Mouse (Mus musculus) small intestine, adult 2 months (tissue): ENCODE measurements around the gene Yif1a.

Experiments
- CTCF ChIP-seq: fragments of 200-500 bp; IDR thresholded peaks from 2 replicates; pipeline ENCODE4 v1.5.1; 2012; ENCODE audit warnings: low read depth, mild to moderate bottlenecking, control low read depth, inconsistent platforms, low read length, moderate library complexity, mixed read lengths; ENCODE audit not compliant: insufficient replicate concordance, insufficient read length; ENCODE audit errors: extremely low read depth
- POLR2A ChIP-seq: fragments of 200-500 bp; IDR thresholded peaks from 2 replicates; pipeline ENCODE4 v1.6.1; 2012; ENCODE audit warnings: low read depth, mild to moderate bottlenecking, control low read depth, inconsistent platforms, low read length, moderate library complexity

DNA sequence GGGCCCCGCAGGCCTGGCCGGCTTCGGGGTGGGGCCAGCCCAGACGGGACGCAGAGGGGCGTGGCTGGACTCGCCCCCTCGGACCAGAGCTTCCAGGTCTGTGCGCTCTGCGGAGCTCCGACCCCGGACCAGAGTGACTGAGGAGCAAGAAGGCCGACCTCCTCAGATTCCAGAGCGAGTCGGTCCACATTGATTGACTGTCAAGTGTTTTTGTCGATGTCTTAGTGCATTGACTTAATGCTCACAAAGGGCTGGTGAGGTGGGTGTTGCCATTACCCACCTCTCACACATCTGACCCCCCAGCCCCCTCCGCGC, 30.0 kb downstream of the Yif1a start, which contains the start of gene Klc2:
- TF ChIP-seq POLR2A (no peak), CTCF (no peak)
